Mouse (Mus musculus) inflammation-experienced regulatory T-cells, adult 16 weeks (primary cell): ENCODE results near the gene Klhdc2. TPM values are rescaled to one million over a fixed set of nuclear protein-coding genes. Genes with fewer than 3 reads are reported as not detected.

Experiments used
- polyA plus RNA-seq: library from polyadenylated mRNA; unstranded; fragments of 100-300 nt; shearing (Covaris generic); gene quantifications from one replicate; pipeline ENCODE4 v1.2.1, GENCODE M21; 2017

Gene Klhdc2
- 12.8 TPM for polyA plus RNA-seq

DNA sequence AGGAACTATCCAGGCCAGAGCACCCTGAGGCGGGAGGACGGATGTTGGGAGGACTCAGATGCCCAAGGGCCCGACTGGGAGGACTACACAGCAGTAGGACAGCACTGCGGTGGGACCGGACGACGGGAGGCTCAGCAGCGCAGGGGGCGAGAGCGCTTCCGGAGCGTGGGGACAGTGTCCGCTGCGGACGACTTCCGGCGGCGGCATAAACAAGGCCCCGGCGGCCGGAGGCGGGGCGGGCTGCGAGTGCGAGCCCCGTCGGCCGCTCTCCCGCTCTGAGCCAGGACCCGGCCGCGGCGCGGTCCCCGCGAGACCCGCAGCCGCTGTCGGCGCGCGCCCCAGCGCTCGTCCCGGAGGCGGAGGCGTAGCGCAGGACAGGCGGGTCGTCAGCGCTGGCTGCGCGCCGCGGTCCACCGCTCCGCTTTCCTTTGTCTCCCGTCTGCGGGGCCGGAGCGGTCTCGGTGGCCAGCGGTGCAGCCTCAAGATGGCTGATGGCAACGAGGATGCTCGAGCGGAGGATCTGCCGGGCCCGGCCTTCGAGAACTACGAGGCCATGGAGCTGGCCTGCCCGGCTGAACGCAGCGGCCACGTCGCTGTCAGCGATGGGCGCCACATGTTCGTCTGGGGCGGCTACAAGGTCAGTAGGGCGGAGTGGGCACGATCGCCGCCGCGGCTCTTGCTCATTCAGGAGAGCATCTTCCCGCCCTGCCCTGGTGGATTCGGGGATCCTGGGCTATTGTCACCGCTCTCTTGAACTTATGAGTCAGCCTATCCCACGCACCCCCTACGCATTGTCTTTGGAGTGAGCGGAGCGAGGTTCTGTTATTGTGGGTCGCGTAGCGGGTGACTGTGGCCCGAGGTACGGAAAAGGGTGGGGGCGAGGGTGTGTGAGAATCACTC is at the start of gene Klhdc2:
Klhdc2 (plus strand) TSS at position 171 of the 900 bp plus-strand sequence.

GRCm38 (mm10) chr12:69356546-69357299 is 60.2 kb downstream of the Klhdc2 start, which contains the start of gene Nemf:
TSS of gene Nemf (minus strand) at chr12:69357165.

Other genes with a start within 250 kb of the Klhdc2 start
- gene Rps29, start 137.5 kb upstream of the Klhdc2 start, polyA plus RNA-seq, result 1,879 TPM
- 2.4 TPM for gene Lrr1, start 127.9 kb upstream of the Klhdc2 start, polyA plus RNA-seq
- 421 TPM for gene Rpl36al, start 112.6 kb upstream of the Klhdc2 start, polyA plus RNA-seq
- 24.1 TPM for gene Mgat2, start 112.5 kb upstream of the Klhdc2 start, polyA plus RNA-seq
- 23.6 TPM for gene Gm49383, start 99.6 kb upstream of the Klhdc2 start, polyA plus RNA-seq
- 7.8 TPM for gene Dnaaf2, start 98.3 kb upstream of the Klhdc2 start, polyA plus RNA-seq
- gene Gm49384, start 92.4 kb upstream of the Klhdc2 start, polyA plus RNA-seq, result 20.6 TPM
- gene Pole2, start 68.5 kb upstream of the Klhdc2 start, polyA plus RNA-seq, result 7.7 TPM
- gene Klhdc1, start 55.5 kb upstream of the Klhdc2 start, polyA plus RNA-seq, result 23.7 TPM
- gene Nemf, start 60.5 kb downstream of the Klhdc2 start, polyA plus RNA-seq, result 152 TPM
- 13.7 TPM for gene Arf6, start 75.5 kb downstream of the Klhdc2 start, polyA plus RNA-seq
- gene Gm9887, start 75.8 kb downstream of the Klhdc2 start, polyA plus RNA-seq, result not detected